Mouse (Mus musculus) layer of hippocampus, adult 11-12 months (tissue): Measurements from ENCODE around the gene Csde1.
A peak's percentile ranks its signal among the peaks of the same experiment; 100 is the strongest.

Source experiments
- DNase-seq: peaks from one replicate; pipeline ENCODE4 v3.0.0; 2022; ENCODE audit warnings: low spot score

Csde1 gene

DNA sequence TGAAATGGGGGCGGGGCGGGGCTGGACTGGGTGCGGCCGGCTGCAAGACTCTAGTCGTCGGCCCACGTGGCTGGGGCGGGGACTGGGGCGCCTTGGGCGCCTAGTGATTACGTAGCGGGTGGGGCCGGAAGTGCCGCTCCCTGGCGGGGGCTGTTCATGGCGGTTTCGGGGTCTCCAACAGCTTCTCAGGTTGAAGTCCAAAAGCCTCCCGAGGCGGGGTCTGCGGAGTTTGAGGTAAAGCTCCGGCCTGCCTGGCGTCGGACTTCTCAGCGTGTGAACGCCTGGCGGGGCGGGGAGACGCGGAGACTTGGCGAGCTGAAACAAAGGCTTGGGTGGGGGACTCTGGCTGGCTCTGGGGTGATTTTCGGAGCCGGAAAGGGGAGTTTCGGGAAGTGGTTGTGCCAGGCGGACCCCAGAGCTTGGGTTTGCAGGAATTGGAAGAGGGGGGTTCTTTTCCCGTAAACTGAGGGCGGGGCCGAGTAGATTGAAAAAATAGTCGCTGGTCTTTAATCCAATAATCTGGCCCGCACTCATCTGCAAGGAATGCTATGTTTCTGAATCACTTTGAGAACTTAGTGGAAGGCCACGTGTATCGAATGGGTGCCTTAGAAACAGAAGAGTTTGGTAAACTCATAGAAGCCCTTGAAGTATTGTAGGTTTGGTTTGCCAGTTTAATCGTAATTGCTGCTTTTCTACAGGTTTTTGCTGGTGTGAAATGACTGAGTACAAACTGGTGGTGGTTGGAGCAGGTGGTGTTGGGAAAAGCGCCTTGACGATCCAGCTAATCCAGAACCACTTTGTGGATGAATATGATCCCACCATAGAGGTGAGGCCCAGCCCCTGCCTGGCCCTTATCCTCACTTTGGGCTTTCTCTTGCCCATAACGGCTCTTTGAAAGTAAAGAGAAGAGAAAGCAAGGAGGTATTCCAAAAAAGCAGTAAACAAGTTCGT, 38.3 kb downstream of the Csde1 start, which contains the start of gene Nras:
TSS of gene Nras (plus strand) at position 79 of the 951 bp plus-strand sequence.
- peak; percentile 92 for DNase-seq

DNA sequence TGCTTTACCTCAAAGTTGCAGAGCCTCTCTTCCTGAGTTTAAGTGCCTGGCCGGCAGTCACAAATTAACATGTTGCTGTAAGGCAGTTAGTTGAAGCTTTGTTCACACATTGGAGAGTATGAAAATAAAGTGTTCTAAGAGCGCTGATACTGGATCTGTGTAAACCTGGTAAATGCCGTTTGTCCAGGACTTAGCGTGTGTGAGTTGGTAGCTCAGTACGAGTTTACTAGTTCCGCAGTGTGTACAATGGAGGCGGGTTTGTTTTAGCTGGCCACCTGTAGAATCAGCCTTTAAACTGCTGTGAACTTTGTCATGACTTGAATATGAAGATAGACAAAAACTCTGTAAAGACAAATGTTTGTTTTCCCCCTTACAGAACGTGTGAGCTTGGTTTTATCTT, 46.7 kb downstream of the Csde1 start:
- no peak for DNase-seq

DNA sequence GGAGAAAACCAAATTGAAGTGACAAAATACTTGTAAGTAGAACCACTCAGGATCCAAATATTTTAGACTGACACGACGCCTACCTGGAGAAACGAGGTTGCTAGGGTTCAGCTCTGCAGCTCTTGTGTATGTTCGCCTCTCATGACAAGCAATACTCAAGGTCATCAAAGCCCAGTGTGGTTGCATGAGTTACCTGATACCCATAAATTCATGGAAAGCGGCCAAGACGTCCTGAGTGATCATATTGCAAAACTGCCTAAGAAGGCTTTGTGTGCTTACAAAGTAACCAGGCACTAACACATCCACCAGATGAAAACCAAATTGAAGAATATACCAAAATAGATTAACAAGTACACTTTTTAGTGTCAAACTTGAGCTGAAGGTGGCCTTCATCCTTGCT, 48.7 kb downstream of the Csde1 start:
- DNase-seq: no peak

DNA sequence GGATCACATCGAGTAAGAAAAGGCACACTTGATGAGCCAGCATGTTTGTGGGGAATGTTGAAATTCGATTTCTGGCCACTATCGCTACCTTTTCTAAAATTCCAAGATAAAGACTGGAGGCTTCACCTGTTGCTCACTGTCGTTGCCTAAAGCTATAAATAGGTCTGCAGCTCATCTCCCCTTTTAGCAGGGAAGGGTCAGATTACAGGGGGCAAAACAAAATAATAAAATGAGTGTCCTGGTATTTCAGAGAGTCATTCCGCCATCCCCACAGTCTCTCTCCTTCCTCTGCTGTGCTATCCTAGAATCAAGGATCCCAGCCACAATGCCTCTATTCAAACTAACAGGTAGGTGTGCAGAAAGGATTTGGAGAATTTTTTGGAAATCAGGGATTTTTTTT, 53.5 kb downstream of the Csde1 start, which contains the start of gene Ampd1:
TSS of gene Ampd1 (plus strand) at position 244 of the 400 bp plus-strand sequence.
- DNase-seq: no peak

DNA sequence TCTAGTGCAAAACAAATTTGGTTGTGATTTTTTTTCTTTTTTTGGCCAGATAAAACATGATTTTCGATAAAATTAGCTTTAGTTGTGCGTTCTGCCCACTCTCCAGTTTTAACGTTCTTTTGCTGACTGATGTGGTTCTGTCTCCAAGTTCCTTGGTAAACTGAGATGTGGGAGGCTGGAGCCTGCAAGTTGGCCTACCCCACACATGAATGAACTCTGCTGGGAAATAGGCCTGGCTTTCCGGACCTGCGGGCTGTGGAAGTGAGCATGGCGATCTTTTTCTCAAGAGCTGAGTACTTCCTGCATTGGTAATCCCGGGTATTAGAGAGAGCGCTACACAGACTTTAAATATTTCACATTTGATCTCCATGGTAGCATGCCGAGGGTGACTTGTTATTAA, 55.6 kb downstream of the Csde1 start:
- no peak for DNase-seq

DNA sequence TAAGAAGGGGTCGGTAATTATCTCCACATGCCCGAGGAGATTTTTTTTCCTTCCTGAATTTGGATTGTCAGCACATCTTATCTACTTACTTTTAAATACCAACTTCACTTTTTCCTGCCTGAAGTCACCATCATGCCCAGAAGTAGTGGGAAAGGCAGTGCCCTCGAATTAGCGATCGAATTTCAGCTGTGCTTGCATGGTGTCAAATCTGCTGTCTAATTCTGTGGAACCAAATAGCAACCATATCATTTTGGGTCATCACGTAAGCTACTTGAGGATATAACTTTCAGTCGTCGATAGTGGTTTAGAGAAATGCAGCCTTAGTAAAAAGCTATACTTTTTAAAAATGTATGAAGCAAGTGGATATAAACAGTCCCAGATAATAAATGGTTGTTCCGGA, 56.2 kb downstream of the Csde1 start:
- DNase-seq: no peak

DNA sequence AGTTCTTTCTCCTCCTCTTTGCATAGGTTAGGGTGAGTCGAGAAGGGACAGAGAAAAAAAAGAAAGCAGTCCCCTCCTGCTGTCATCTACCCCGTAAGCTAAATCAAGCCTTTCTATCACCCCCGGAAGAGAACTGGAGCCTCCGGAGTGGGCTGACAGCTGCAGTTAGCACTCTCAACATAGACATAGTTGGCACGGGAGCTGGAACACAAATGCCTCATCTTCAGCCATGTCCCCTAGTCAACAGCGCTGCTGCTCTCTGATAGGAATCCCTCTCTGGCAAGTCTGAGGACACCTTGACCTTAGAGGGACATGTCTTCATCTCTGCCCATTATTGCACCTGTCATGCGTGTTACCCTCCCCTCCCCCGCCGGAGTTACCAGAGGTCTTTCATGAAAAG, 59.1 kb downstream of the Csde1 start:
- DNase-seq: peak; percentile 6

DNA sequence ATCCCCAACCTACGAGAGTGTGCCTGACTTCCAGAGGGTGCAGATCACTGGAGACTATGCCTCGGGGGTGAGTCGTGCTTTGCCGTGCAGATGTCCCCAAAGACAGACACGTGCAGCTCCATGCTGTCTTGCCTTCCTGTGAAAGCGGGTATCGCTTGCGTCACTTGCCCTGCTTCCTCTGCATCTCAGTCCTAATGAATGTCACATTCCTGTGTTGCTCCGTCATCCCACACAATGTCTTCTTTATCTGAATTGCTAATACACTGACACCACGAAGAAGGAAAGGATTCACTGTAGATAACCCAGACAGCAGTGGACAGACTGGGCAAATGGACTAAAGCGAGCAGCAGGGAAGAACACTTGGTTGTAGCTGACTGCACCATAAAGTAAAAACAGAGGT, 60.8 kb downstream of the Csde1 start:
- DNase-seq: no peak

DNA sequence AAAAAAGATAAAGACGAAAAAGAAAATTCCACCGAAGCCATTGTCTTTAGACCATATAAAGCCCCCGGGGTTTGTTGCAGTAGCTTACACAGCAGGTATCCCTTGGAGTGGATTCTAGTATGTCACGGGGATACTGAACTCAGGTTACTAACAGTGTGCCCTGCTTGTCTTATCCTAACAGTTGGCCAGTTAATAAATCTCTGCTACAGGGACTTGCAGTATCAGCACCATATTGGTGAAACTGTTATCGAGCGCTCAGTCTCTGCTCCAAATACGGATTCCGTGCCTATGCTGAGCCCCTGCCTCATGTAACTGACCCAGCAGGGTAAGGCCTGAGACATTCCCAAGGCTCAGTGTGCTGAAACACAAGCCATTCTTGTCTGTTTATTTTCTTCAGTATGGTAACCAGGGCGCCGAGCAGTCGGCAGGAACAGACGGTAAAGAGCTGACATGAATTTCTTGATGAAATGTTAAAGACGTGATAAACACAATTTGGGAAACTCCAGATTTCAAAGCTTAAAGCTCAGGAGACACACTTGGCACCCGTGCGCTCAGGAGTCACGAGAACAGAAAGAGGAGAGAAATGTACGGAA, 61.7 kb downstream of the Csde1 start:
- no peak for DNase-seq

DNA sequence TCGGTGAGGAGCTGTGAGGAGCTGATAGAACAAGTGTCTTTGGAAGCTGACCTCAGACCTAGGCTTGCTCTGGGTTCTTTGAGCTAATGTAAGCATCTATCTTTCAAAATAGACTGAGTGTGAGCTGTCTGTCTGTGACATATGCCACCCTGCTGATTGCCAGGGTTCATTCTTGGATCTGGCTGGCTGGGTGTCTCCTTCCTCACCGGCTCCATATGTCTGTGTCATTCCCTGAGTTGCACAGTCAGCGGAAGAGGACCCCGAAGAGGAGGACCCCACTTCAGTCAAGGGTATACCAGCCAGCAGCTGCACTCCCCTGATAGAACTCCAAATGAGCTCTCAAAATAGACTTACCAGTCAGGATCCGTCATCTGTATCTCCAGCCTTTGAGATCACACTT, 62.5 kb downstream of the Csde1 start:
- peak; percentile 10 for DNase-seq

DNA sequence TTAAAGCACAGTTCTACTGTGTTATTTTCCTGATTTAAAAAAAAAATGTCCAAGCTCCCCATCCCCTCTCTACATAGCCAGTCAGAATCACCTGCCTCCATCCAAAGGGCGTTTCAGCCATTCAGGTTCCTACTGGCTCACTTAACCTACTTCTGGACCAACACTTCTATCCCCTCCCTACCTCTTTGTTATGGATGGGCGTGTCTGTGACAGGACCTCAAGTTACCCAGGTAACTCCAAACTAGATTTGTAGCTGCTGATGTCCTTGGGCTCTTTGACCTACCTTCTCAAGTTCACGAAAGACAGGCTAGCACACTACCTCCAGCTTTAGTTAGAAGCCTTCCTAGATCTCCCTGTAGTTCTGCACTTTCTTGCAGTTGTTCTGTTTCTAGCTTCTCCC, 65.8 kb downstream of the Csde1 start:
- no peak for DNase-seq

DNA sequence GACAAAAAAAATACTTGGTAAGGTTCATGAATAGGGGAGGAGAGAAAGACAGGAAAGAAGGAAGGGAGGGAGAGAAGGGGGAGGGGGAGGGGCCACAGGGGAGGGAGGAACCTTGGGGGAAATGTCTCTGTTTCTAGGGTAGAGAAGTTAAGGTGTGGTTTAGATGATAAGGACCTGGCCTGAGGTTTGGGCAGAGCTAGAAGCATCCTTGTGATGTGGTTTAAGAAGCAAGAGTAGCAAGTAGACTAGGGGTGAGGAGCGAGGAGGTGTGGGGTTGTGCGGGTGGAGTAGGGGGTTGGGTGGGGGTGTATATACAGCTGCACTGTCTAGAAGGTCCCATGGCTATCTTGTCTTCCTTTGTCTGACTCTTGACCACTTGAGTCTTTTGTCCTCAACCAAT, 71.5 kb downstream of the Csde1 start:
- DNase-seq: no peak

DNA sequence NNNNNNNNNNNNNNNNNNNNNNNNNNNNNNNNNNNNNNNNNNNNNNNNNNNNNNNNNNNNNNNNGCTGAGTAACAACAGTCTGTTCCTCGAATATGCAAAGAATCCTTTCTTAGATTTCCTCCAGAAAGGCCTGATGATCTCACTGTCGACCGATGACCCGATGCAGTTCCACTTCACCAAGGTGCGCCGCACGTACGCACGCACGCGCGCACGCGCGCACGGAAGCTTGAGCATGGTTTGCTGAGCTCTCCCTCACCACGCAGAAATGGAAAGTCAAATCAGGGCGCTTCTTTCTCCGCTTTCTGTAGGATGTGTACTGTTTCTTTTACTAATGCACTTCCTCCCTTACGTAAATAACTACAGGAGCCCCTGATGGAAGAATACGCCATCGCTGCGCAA, 78.4 kb downstream of the Csde1 start:
- no peak for DNase-seq

DNA sequence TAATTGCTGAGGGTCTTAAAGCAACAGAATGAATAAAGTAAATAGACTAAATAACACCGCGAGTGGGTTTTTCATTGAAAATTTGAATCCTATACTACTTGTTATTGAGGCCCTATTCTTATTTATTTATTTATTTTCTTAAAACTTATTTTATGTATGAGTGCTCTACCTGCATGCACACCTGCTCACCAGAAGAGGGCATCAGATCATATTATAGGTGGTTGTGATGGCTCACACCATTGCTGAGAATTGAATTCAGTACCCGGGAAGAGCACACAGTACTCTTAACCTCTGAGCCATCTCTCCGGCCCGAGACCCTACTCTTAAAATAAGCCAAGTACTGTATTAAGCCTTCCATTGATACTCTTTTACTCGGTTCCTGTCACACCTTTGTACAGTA, 79.4 kb downstream of the Csde1 start:
- DNase-seq: no peak

DNA sequence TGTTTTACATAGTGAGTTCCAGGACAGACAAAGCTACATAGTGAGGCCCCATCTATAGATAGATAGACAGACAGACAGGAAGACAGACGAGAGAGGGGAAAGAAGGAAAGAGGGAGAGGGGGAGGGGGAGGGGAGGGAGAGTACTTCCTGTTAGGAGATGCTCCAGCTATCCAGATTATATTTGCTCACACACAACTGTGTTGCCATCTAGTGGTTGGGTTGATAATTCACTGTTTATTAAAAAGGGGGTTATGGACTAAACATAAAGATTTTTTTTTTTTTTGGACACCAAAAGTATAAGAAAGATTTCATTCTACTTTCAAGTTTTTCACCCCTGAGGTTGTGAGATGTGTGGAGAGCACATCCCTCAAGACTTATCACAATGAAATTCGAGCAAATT, 80.5 kb downstream of the Csde1 start:
- DNase-seq: no peak

DNA sequence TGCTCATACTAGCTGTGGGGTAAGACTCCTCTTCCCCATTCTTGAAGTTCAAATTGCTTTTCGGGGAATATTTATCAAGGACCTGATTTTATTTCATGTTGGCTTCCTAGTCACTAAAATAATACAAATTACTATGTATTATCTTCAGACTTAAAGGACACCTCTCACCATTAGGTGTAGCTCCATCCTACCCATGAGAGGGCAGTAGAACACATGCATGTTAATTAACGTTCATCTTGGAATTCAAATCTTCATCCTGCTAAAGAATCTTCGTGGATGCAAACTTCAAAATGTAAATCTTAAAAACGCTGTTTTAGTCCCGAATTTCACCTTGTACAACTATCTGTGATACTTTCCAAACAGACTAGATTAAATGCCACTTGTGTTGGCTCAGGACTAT, 81.0 kb downstream of the Csde1 start:
- no peak for DNase-seq

DNA sequence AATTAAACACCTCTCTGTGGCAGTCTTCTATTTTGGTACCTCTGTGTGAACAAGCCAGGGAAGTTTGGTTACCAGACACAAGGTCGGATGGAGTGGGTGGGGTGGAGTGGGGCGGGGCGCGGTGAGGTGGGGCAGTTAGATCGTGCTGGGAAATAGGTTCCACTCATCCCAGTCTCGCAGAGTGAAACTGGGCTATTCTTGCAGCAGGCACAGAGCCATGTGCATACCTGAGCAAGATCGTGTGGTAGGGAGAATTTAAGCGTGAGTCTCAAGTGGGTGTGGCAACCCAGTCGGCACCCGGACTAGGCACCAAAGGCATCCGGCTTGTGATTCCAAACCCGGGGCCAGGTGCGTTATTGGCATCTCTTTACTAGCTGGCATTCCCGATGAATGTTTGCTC, 81.7 kb downstream of the Csde1 start:
- no peak for DNase-seq

DNA sequence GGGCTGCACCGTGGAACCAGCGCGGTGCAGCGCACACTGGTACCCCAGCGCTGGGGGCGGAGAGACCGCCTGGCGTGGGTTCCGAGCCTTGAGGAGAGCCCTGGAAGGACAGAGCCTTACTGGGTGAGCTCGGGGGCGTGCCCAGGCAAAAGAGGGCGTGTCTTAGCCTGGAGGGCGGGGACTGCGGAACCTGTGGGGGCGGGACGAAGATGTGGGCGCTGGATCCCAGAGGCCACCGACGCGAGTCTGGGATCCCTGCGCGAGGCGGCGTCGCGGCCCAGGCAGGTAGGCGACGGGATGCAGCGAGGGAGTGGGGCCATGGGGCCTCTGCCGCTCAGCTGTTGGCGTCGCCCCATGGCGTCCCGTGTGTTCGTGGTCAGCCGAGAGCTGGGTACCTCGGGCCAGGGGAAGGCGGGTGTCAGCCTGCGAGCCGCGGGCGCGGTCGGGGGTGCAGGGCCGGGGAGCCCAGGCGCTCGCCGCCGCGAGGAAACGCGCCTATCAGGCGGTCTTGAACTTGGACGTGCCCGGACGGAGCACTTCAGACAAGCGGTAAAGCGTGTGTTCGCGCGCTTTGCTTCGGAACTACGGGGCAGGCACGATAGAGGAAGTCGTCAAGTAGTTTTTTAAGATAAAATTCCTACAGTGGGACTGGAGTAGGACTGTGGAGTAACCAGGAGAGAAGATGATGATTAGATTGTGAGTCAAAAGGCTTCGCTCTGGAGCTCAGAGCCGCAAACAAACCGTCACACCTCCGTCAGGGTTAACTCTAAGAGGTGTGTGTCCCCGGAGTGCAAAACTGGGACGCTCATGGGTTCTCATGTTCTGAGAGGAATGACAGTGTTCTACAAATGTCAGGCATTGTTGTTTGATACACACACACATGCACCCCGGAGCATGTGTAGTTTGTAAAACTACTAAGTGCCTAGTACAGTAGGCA, 82.5 kb downstream of the Csde1 start, which contains the start of gene Dennd2c:
TSS of gene Dennd2c (plus strand) at position 151 of the 937 bp plus-strand sequence.
- peak; percentile 78 for DNase-seq
